Mouse (Mus musculus): ENCODE measurements around the gene Slc44a1.

Gene Slc44a1

DNA sequence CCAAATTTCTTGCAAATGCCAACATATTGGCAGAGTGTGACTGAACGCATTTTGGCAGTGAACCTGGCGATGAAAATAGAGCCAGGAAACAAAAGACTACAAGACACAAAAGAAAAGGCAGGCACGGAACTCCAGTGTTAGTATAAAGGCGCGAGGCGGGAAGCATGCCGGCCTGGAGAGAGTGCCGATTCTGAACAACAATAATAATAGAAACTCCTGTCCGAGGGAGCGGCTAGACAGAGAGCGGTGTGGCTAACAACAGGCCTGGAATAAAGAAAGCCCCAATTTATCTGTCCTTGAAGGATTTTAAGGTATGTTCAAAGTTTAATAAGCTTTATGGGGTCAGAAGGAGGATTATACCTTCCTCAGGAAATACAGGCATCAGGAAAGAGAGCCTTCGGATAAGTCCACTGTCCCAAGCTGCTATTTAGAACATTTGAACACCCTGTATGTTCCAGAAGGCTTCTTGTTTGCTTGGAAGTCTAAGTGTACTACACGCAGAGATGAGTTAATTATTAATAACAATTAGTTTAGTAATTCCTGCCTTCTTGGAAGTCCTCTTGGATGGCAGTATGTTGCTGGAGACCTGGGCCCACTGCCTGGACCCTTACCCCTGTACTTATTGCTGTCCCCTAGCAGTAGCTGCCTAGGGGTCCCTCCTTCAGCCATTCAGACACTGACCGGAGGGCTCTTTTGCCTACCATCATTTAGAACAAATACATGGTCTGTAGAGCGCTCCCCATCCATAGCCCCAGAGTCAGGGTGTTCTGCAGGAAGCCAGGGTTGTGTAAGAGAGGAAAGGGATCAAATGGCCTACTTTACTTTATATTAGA is 156.1 kb downstream of the Slc44a1 start:
- DNase-seq (ENCODE audit: inconsistent ontology term): no peak

GRCm38 (mm10) chr4:53600462-53600861 is 160.2 kb downstream of the Slc44a1 start:
- peak; percentile 47 for DNase-seq (ENCODE audit: inconsistent ontology term)

DNA sequence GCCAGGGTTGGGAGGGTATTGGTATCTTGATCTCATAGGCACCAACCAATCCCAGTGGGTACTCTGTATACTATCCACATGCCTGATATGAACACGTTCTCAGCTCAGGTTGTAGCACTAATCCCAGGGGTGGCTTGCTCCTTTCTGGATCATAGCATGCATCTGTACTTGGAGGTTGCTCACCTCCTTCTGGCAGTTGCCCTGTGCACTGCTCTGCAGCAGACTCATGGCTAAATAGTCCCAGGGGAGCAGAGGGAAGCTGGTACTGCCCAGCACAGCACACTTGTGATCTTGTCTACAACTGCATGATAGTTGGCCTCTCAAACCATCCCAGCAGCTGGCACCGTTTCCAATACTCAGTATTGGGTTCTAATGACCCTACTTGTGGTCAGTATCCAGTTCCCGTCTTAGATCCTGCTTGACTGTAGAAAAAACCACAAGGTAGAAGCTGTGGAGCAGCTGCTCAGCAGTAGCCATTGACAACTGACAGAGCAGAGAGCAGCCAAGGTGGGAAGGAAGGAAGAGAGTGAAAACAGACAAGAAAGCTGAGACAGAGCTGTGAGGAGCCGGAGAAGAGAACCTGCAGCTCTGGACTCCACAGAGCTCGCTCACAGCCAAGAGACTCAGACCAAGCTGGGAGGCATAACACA is 174.5 kb downstream of the Slc44a1 start:
- no peak for DNase-seq (ENCODE audit: inconsistent ontology term)

- DNase-seq (ENCODE audit: inconsistent ontology term): no peak
Observed at GRCm38 (mm10) chr4:53617968-53618367, 177.8 kb downstream of the Slc44a1 start.

DNA sequence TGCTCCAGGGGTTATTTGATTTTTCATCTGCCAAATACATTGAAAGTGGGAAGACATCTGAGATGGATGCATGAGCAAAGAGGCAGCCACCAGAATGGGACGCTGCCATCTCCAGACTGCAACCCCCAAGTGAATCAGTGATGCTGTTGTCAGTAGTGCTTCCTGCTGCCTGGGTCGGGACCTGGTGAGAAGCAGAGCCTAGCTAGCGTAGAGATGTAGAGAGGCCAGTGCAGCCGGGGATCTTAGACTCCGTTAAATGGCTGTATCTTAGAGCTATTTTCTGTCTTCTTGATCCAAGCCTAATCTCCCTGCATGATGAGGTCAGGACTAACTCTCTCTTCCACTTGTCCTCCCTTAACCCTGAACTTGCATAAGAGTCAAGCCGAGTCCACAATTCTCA is 179.9 kb downstream of the Slc44a1 start:
- DNase-seq (ENCODE audit: inconsistent ontology term): no peak

DNA sequence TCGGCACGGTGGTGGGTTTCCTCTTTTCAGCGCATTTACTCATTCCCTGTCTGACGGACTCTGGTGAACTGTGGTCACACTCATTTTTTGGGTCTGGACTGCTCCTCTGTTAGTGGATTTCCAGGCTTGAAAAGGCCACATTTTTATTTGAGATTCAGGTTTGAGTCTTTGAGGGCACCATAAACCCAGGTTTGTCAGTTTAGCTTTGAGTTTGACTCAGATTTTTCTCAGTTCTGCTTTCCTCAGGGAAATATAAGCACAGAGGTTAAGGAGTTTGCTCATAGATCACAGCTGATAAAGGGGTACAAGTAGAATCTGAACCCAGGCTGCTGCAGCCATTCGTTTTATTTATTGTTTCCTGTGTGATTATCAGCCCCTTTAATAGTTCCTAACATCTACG is 180.9 kb downstream of the Slc44a1 start:
- no peak for DNase-seq (ENCODE audit: inconsistent ontology term)

GRCm38 (mm10) chr4:53621490-53621889 is 181.3 kb downstream of the Slc44a1 start:
- DNase-seq (ENCODE audit: inconsistent ontology term): no peak

DNA sequence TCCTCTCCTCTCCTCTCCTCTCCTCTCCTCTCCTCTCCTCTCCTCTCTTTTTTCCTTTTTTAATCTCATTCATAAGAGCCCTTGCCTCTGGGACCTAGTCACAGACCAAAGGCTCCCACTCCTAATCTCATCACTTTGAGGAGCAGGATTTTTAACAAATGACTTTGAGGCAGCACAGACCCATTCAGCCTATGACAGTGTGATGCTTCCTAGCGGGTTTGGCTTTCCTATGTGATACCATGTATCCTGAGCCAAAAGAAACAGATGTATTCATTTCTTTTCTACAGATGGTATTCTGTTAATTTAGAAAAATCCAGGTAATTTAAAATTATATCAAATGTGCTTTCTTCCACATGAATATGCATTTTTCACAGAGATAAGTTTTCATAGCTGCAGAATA is 183.5 kb downstream of the Slc44a1 start:
- no peak for DNase-seq (ENCODE audit: inconsistent ontology term)

GRCm38 (mm10) chr4:53624816-53625215 is 184.6 kb downstream of the Slc44a1 start:
- peak; percentile 79 for DNase-seq (ENCODE audit: inconsistent ontology term)

DNA sequence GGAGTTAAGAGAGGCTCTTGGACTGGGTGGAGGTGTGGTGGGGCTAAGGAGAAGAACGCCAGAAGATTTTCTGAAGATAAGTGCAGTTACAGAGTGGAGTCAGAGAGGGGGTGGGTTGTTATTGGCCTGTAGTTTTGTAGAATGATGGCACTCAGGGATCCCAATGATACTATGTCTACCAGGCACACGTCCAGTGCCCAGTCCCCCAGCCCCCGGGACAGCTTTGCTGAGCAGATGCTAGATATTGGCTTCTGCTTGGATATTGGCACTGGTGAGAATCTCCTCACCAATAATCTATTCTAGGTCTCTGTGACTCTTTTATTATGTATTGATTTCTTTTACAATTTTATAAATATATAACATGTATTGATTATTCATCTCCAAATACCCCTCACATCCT is 185.1 kb downstream of the Slc44a1 start:
- DNase-seq (ENCODE audit: inconsistent ontology term): no peak

DNA sequence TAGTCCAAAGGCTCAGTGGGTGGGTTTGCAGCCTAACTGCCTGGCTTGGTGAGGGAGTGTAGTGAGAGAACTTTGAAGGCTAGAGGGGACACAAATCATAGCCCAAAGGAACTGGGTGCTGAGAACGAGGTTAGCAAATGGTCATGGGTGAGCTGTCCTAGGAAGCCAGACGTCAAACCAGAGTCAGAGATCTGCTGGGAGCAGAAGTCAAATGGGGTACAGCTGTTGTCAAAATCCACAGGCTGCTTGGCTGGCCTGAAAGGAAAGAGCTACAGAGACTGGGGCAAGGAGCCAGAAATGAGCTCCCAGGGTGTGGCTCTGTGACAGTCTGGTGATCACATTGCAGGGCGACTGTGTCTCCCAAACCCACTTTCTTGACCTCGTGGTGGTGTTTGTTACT is 188.7 kb downstream of the Slc44a1 start:
- no peak for DNase-seq (ENCODE audit: inconsistent ontology term)

- DNase-seq (ENCODE audit: inconsistent ontology term): no peak
Observed at GRCm38 (mm10) chr4:53630963-53631315, 190.7 kb downstream of the Slc44a1 start.

DNA sequence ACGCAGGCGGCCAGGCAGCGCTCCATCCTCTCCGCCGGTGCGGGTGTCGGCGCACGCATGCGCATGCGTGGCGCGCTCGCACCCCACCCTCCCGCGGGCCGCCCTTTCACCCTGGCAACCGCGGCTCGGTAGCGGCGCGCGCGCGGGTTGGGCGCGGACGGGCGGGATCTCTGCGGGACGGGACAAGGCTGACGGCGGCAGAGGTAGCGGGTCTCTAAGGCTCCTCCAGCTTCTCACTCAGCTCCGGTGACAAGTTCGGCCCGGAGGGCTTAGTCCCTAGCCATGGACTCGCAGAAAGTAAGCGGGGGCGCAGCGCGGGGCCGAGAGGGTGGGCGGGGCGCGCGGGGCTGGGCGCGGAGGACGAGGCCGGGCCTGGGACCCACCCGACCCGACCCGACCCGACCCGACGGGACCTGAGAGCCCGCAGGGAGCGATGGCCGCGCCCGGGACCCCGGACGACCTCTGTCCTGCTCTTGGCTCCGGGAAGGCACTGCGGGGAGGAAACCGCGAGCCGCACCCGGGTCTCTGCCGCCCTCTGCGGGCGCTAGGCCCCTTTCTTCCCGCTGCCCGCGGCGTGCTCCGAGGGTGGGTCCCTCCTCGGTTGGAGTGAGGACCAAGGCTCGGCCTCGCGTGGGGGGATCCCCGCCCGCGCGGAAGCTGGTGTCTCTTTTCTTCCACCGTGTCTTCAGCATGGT is 191.2 kb downstream of the Slc44a1 start, which contains the start of gene Fsd1l:
TSS of gene Fsd1l (plus strand) at position 156 of the 695 bp plus-strand sequence.
- DNase-seq (ENCODE audit: inconsistent ontology term): peak; percentile 86

DNA sequence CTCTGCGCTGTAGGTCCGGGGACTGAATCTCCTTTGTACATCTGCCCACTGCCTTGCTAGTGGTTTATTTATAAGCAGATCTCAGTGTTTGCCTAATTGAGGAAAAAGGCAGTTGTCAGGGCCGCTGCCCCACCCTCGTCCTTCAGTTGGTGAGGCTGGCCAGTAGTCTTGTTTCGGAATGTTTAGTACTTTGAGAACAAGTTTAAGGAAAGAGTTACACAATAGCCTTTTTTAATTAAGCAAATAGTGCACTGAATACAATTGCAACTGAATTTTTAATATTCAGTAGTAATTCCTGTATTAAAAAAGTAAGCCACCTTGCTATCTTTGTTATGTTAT is 191.8 kb downstream of the Slc44a1 start:
- no peak for DNase-seq (ENCODE audit: inconsistent ontology term)

GRCm38 (mm10) chr4:53635336-53635735 is 195.1 kb downstream of the Slc44a1 start:
- DNase-seq (ENCODE audit: inconsistent ontology term): peak; percentile 59

DNA sequence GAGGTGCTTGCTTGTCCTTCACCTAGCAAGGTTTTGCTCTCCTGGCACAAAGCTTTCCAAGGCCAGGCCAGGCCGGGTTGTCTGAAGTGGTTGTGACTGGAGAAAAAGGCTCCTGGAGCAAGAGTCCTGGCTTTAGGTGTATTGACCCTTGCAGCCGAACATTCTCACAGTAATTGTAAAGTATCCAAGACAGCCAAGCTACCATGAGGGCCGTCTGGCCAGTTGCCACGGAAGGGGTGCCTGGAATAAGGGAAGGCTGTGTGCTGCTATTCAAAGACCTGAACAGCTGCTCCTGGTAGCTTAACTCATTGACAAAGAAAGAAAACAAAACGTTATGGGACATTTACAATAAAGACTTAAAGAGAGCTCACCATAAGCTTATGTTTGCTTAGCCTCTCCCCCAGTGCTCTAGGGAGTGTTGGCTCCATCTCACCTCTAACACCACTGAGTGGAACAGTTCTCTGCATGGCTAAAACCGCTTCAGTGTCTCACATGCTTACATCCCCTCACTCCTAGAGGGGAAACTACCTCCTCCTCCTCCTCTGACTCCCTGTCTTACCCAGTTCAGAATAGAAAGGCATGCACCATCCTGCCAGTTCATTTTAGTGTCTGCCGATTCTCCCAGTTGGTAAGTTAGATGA is 197.2 kb downstream of the Slc44a1 start:
- no peak for DNase-seq (ENCODE audit: inconsistent ontology term)

GRCm38 (mm10) chr4:53638549-53639123 is 198.4 kb downstream of the Slc44a1 start:
- peak; percentile 64 for DNase-seq (ENCODE audit: inconsistent ontology term)

DNA sequence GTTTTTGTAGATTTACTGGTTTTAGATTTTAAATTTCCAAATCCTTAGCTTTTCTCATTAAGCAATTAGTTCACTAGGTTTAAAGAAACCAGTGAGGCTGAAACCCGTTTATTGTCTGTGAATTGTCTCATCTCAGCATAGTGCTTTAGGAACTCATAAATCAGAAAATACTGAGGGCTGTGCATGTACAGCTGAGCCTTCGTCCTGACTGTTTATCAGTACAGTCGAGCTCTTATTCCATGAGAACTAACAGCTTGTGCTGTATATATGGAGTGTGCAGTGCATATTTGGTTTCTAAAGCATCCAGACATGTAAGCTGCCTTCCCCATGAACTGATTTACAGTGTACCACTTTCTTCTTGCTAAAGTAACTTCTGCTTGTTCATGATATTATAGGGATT is 217.8 kb downstream of the Slc44a1 start:
- DNase-seq (ENCODE audit: inconsistent ontology term): no peak

- DNase-seq (ENCODE audit: inconsistent ontology term): no peak
Observed at GRCm38 (mm10) chr4:53660711-53661110, 220.5 kb downstream of the Slc44a1 start.
